Mouse (Mus musculus) intestine, embryonic 15.5 days (tissue): ENCODE data around the gene Gm28053. TPM values are rescaled to one million over a fixed set of nuclear protein-coding genes. Genes with fewer than 3 reads are reported as not detected.

Experiments used
- ATAC-seq: fragments of 200-750 bp; cut with Nextera tagmentation; 2 replicates; pipeline ENCODE4 v1.8.0; 2017; ENCODE audit warnings: moderate TSS enrichment, moderate library complexity
- H3K27ac ChIP-seq: fragments of 300-500 bp; sonication (generic); 2 replicates; pipeline ENCODE4 v1.5.1; 2015; ENCODE audit warnings: mild to moderate bottlenecking, inconsistent platforms
- H3K27me3 ChIP-seq: fragments of 300-500 bp; sonication (generic); replicated peaks from 2 replicates; pipeline ENCODE4 v1.6.1; 2015; ENCODE audit warnings: inconsistent platforms
- H3K36me3 ChIP-seq: fragments of 300-500 bp; sonication (generic); 2 replicates; pipeline ENCODE4 v1.6.1; 2015; ENCODE audit warnings: inconsistent platforms
- H3K4me1 ChIP-seq: fragments of 300-500 bp; sonication (generic); replicated peaks from 2 replicates; pipeline ENCODE4 v1.6.1; 2015; ENCODE audit warnings: inconsistent platforms
- H3K4me2 ChIP-seq: fragments of 300-500 bp; sonication (generic); replicated peaks from 2 replicates; pipeline ENCODE4 v1.6.1; 2015; ENCODE audit warnings: mild to moderate bottlenecking, inconsistent platforms
- H3K4me3 ChIP-seq: fragments of 300-500 bp; sonication (generic); replicated peaks from 2 replicates; pipeline ENCODE4 v1.5.1; 2015; ENCODE audit warnings: inconsistent platforms
- H3K9ac ChIP-seq: fragments of 300-500 bp; sonication (generic); 2 replicates; pipeline ENCODE4 v1.6.1; 2015; ENCODE audit warnings: inconsistent platforms
- H3K9me3 ChIP-seq: fragments of 300-500 bp; sonication (generic); 2 replicates; pipeline ENCODE4 v1.6.1; 2016; ENCODE audit warnings: inconsistent platforms
- WGBS: fragments of 180-500 bp; shearing (Covaris S2); methylation state at CpG from one replicate; pipeline ENCODE4 v1.1.7; 2015; 5-methylcytosine and 5-hydroxymethylcytosine counted together
- polyA plus RNA-seq: library from polyadenylated mRNA; unstranded; fragments of >200 nt; fragmentation: Nextera tagmentation; extraction: Ambion mirVana; gene quantifications from 2 replicates; pipeline ENCODE4 v1.2.1, GENCODE M21; 2015

The Gm28053 gene
- 5.6 and 5.7 TPM in 2 replicates for polyA plus RNA-seq

DNA sequence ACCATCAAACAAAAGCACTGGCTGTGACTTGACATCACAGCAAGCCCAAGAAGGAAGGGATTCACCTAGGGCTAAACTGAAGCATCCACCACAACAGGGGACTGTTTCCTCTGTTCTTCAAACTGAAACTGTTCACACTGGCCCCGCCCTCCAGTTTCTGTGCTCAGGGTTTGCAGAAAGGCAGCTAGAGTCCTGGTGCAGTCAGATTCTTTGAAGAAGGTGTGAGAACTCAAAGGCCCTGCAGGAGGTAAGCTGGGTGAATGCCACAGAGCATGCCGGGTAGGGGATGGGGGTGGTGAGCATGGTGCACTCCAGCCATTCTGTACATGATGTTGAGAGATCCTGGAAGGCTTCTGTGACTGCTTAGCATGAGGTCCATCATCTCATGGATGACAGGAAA, at the start of gene Gm28053, which contains the start of gene Gimap7:
Gm28053 (plus strand) TSS at position 153 of the 400 bp plus-strand sequence.
Gimap7 (plus strand) TSS at position 167 of the 400 bp plus-strand sequence.
- H3K9ac ChIP-seq, result no peak within 1 kb of the TSS
- 43% methylated on average over 2 of the region's 2 CpGs for WGBS
- no peak within 1 kb of the TSS for H3K4me3 ChIP-seq

GRCm38 (mm10) chr6:48669446-48669969, 48.9 kb upstream of the Gm28053 start:
- H3K9ac ChIP-seq, result no peak overlapping the region
- H3K36me3 ChIP-seq, result no peaks in the 10 kb centered on the region
- no peak overlapping the region for H3K27ac ChIP-seq
- no peaks in the 10 kb centered on the region for H3K27me3 ChIP-seq
- no peaks in the 10 kb centered on the region for H3K9me3 ChIP-seq
- H3K4me2 ChIP-seq, result no peak overlapping the region
- ATAC-seq, result no peak
- WGBS, result 65% methylated on average over 2 of the region's 2 CpGs
- peaks cover 4% of the 10 kb centered on the region; the same call in 1 of the 2 replicates for H3K4me1 ChIP-seq
- no peak overlapping the region for H3K4me3 ChIP-seq

More for the DNA sequence above, at the start of gene Gm28053, which contains the start of gene Gimap7:
- no peaks in the 10 kb centered on the region for H3K4me1 ChIP-seq
- no peaks in the 10 kb centered on the region for H3K36me3 ChIP-seq
- no peaks in the 10 kb centered on the region for H3K27me3 ChIP-seq
- no peaks in the 10 kb centered on the region for H3K9me3 ChIP-seq
- ATAC-seq, result no peak
- no peak within 1 kb of the TSS for H3K27ac ChIP-seq
- no peak within 1 kb of the TSS for H3K4me2 ChIP-seq

- Histone ChIP-seq H3K4me3 (no peak overlapping the region), H3K27ac (no peak overlapping the region), H3K27me3 (no peaks in the 10 kb centered on the region), H3K9me3 (no peaks in the 10 kb centered on the region), H3K9ac (no peak overlapping the region), H3K36me3 (no peaks in the 10 kb centered on the region), H3K4me1 (0 out of 2 replicates have a peak, but pooled peaks cover 6% of the 10 kb centered on the region), H3K4me2 (no peak overlapping the region)
- ATAC-seq, result peak; percentile 20; the same call in 1 of the 2 replicates
- WGBS, result 88% methylated on average over 9 of the region's 9 CpGs
Observed at GRCm38 (mm10) chr6:48674291-48675058, 43.9 kb upstream of the Gm28053 start.

GRCm38 (mm10) chr6:48675400-48675930, 42.9 kb upstream of the Gm28053 start:
- Histone ChIP-seq H3K4me3 (peak overlapping the region; percentile 35), H3K4me1 (0 out of 2 replicates have a peak, but pooled peaks cover 6% of the 10 kb centered on the region), H3K9me3 (no peaks in the 10 kb centered on the region), H3K4me2 (peak overlapping the region; percentile 56), H3K9ac (peak overlapping the region; percentile 34; the same call in 1 of the 2 replicates), H3K36me3 (no peaks in the 10 kb centered on the region), H3K27ac (peak overlapping the region; percentile 72), H3K27me3 (no peaks in the 10 kb centered on the region)
- peak; percentile 16; the same call in 1 of the 2 replicates for ATAC-seq
- WGBS, result 40% methylated on average over 10 of the region's 10 CpGs

DNA sequence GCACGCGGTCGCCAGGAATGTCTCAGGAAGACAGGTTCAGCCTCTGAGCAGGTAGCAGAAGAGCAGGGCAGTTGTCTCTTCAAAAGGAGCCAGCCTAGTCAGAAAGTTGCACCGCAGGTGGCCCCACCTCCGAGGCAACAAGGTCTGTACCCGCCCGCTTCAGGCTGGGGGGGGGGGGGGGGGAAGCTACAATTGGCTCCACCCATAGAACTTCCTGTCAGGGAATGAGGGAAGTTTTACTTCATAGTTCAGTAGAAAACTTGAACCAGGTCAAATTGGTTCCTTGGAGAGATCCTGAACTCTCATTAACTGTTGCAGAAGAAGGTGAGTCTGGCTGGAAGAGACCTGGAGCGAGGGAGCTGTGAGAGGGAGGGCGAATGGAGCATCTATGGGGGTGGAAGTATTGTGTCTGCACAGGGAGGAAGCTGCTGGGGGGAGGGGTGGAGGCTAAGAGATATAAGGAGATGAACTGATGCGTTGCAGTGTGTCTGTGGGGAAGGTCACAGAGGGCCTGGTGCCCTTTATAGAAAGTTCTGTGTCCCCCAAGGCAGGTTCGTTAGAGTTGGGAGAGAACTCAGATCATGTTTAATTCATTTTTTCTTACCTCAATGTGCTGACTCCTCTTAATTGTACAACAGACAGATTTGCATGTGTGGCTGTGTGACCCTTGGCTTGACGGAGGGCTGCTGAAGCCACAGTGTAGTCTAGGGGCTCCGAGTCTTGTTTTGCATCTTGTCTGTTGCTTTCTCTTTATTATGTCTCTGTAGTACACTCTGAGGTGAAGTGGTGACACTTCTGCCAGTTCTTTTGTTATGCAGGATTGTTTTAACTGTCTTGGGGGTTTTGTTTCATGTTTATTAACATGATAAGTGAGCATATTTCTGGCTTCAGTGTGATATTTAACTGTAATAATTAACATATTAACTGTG, 42.2 kb upstream of the Gm28053 start, which contains the start of gene Gimap9:
Gimap9 (plus strand) TSS at position 199 of the 929 bp plus-strand sequence.
- H3K4me2 ChIP-seq, result peak within 1 kb of the TSS; percentile 56
- H3K4me3 ChIP-seq, result peak within 1 kb of the TSS; percentile 35
- H3K9me3 ChIP-seq, result no peaks in the 10 kb centered on the region
- no peaks in the 10 kb centered on the region for H3K27me3 ChIP-seq
- H3K4me1 ChIP-seq, result 0 out of 2 replicates have a peak, but pooled peaks cover 6% of the 10 kb centered on the region
- H3K9ac ChIP-seq, result peak within 1 kb of the TSS; percentile 34
- 21% methylated on average over 13 of the region's 13 CpGs for WGBS
- peak; percentile 87 for ATAC-seq
- peak within 1 kb of the TSS; percentile 72 for H3K27ac ChIP-seq
- H3K36me3 ChIP-seq, result no peaks in the 10 kb centered on the region

DNA sequence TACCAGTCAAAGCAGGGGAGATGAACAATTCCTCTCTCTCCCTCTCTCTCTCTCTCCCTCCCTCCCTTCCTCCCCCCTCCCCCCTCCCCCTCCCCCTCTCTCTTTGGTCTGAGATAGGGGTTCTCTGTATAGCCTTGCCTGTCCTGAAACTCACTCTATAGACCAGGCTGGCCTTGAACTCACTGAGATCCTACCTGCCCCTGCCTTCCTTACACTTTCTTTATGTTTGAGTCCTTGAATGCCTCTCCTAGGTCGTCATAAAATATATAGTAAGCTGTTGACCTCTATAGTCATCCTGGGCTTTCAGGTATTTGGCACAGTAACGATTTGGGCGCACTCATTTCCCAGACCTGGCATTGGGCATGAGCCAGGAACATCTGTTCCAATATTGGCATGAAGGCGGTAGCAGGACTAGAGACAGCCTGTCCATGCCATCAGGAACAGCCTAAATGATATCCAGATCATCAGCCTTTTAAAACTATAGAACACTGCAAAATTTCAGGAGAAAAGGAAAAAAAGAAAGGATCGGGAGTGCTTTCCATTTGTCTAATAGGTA, 41.5 kb upstream of the Gm28053 start:
- Histone ChIP-seq H3K4me1 (0 out of 2 replicates have a peak, but pooled peaks cover 6% of the 10 kb centered on the region), H3K4me3 (no peak overlapping the region), H3K9me3 (no peaks in the 10 kb centered on the region), H3K36me3 (no peaks in the 10 kb centered on the region), H3K27me3 (no peaks in the 10 kb centered on the region), H3K4me2 (peak overlapping the region; percentile 56; the same call in 1 of the 2 replicates), H3K9ac (no peak overlapping the region), H3K27ac (no peak overlapping the region)
- no peak for ATAC-seq
- WGBS, result 84% methylated on average over 5 of the region's 5 CpGs

DNA sequence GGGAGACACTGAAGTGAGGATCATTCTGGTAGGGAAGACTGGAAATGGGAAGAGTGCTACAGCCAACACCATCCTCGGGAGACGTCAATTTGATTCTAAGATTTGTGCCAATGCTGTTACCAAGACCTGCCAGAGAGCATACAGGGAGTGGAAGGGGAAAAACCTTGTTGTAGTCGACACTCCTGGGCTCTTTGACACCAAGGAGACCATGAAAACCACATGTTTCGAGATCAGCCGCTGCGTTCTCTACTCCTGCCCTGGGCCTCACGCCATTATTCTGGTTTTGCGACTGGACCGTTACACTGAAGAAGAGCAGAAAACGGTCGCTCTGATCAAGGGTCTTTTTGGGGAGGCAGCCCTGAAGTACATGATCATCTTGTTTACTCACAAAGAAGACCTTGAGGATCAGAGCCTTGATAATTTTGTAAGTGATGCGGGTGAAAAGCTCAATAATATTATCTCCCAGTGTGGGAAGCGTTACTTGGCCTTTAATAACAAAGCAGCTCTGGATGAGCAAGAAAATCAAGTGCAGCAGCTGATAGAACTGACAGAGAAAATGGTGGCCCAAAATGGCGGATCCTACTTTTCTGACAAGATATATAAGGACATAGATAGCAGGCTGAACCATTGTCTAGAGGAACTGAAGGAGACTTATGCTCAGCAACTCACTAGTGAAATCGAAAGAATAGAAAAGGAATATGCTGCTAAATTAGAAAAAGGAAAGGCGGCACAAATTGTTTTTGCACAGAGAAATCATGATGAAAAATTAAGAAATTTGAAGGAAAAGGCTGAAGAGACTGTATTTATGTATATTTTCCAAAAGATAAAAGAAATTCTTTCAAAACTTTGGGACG, 40.7 kb upstream of the Gm28053 start:
- H3K27me3 ChIP-seq, result no peaks in the 10 kb centered on the region
- 92% methylated on average over 17 of the region's 17 CpGs for WGBS
- no peaks in the 10 kb centered on the region for H3K9me3 ChIP-seq
- H3K9ac ChIP-seq, result no peak overlapping the region
- H3K4me1 ChIP-seq, result 0 out of 2 replicates have a peak, but pooled peaks cover 6% of the 10 kb centered on the region
- H3K36me3 ChIP-seq, result no peaks in the 10 kb centered on the region
- no peak overlapping the region for H3K4me2 ChIP-seq
- no peak for ATAC-seq
- H3K4me3 ChIP-seq, result no peak overlapping the region
- no peak overlapping the region for H3K27ac ChIP-seq

GRCm38 (mm10) chr6:48678391-48678790, 40.0 kb upstream of the Gm28053 start:
- Histone ChIP-seq H3K27ac (no peak overlapping the region), H3K36me3 (no peaks in the 10 kb centered on the region), H3K9ac (no peak overlapping the region), H3K4me1 (0 out of 2 replicates have a peak, but pooled peaks cover 6% of the 10 kb centered on the region), H3K4me3 (no peak overlapping the region), H3K4me2 (no peak overlapping the region), H3K27me3 (no peaks in the 10 kb centered on the region), H3K9me3 (no peaks in the 10 kb centered on the region)
- 79% methylated on average over 4 of the region's 4 CpGs for WGBS
- ATAC-seq, result no peak

GRCm38 (mm10) chr6:48679701-48680100, 38.7 kb upstream of the Gm28053 start:
- Histone ChIP-seq H3K27me3 (no peaks in the 10 kb centered on the region), H3K9ac (no peak overlapping the region), H3K9me3 (no peaks in the 10 kb centered on the region), H3K4me1 (0 out of 2 replicates have a peak, but pooled peaks cover 6% of the 10 kb centered on the region), H3K4me3 (no peak overlapping the region), H3K27ac (no peak overlapping the region), H3K4me2 (no peak overlapping the region), H3K36me3 (no peaks in the 10 kb centered on the region)
- 81% methylated on average over 6 of the region's 6 CpGs for WGBS
- ATAC-seq, result no peak

- Histone ChIP-seq H3K9me3 (no peaks in the 10 kb centered on the region), H3K9ac (no peak overlapping the region), H3K4me1 (0 out of 2 replicates have a peak, but pooled peaks cover 6% of the 10 kb centered on the region), H3K4me2 (no peak overlapping the region), H3K4me3 (no peak overlapping the region), H3K36me3 (no peaks in the 10 kb centered on the region), H3K27me3 (no peaks in the 10 kb centered on the region), H3K27ac (no peak overlapping the region)
- ATAC-seq, result no peak
- WGBS, result 81% methylated on average over 5 of the region's 5 CpGs
Observed at GRCm38 (mm10) chr6:48680421-48680820, 38.0 kb upstream of the Gm28053 start.
